Mouse (Mus musculus): ENCODE data around the gene Zxdb.

DNA sequence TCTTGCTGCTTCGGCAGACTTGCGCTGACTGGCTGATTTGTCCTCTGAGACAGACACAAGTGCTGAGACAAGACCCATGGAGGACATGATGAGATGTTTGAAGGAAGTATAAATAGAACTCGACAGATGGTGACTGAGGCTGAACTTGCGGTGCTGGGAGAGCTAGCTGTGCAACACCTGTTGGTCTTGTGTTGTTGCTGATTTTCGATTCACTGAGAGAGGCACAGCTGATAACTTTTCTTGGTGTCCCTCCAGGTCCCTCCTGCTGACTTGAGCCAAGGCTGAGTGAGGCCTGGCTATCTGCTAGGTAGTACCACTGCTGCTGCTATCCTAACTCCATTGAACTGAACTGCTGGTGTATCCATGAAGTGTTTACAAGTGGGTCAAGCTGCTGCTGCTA, 29.4 kb downstream of the Zxdb start:
- TF ChIP-seq CTCF (IDR thresholded peaks at IDR 0.05; ENCODE audit: low read depth) (no peak), EP300 (IDR thresholded peaks at IDR 0.05; ENCODE audit: low read depth) (no peak)
